Mouse (Mus musculus): ENCODE measurements at regions not wholly inside any gene's neighbourhood (a gene's known extent, or its start where the extent isn't known, plus 50 kb on each side); places are given as distances from the start of the nearest gene placed in this dataset.

DNA sequence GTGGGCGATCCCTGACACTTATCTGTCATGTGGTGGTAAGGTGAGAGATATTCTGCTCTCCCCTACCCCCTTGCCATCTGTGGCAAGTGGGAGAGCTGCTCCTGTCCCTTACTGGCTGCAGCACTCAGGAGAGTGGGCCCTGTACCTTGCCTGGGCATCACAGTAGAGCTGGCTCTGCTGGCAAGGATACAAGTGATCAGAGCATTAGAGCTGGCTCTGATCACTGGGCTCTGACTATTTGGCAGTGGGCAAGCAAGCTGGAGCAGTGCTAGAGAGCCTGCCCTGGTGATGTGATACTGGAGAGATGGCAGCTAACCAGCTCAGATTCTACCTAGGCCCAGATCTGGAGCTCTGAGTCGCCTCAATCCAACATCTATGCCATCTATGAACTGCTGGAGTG is 443.5 kb upstream of the Celf2 start:
- TF ChIP-seq EP300 (IDR thresholded peaks at IDR 0.05; ENCODE audit: low read length) (no peak), ZMIZ1 (IDR thresholded peaks at IDR 0.05; ENCODE audit: low read depth, low read length) (no peak), POLR2A (IDR thresholded peaks at IDR 0.05; ENCODE audit: low read depth, low read length) (no peak), SIN3A (IDR thresholded peaks at IDR 0.05; ENCODE audit: low read length) (no peak), CTCF (conservative IDR thresholded peaks at IDR 0.05 in 1 of 2, IDR thresholded peaks at IDR 0.05 in 1 of 2; ENCODE audit: low read depth in 2 of 2, low read length in 2 of 2) (no peak), CHD1 (IDR thresholded peaks at IDR 0.05; ENCODE audit: low read depth, low read length) (no peak), POLR2AphosphoS2 (IDR thresholded peaks at IDR 0.05; ENCODE audit: low read depth, low read length) (no peak), ELF1 (IDR thresholded peaks at IDR 0.05; ENCODE audit: low read depth, low read length) (no peak), KAT2A (IDR thresholded peaks at IDR 0.05; ENCODE audit: insufficient replicate concordance, low read length) (no peak), ETS1 (conservative IDR thresholded peaks at IDR 0.05; ENCODE audit: low read depth, low read length) (no peak), E2F4 (IDR thresholded peaks at IDR 0.05; ENCODE audit: insufficient replicate concordance, low read depth, low read length) (no peak)

Measured in CH12.LX (cell line).